Mouse (Mus musculus) layer of hippocampus, adult 2 months (tissue): ENCODE measurements around the gene Mettl7b. TPM values are rescaled to one million over a fixed set of nuclear protein-coding genes. Genes with fewer than 3 reads are reported as not detected.

Experiments
- DNase-seq, 2 experiments: peaks; one replicate each; pipeline ENCODE4 v3.0.0; 2022; ENCODE audit warnings: low spot score in 2 of 2
- H3K27ac ChIP-seq: fragments of 200-600 bp; 2 replicates; pipeline ENCODE4 v1.8.1; 2022
- H3K4me3 ChIP-seq: fragments of 200-600 bp; 2 replicates; pipeline ENCODE4 v1.8.1; 2022; ENCODE audit warnings: mild to moderate bottlenecking
- CTCF ChIP-seq: fragments of 200-600 bp; conservative IDR thresholded peaks from 2 replicates; pipeline ENCODE4 v1.8.1; 2022; ENCODE audit warnings: antibody characterized with exemption, mild to moderate bottlenecking, moderate library complexity
- total RNA-seq, 2 experiments: library from RNA; stranded (reverse); gene quantifications; 2 replicates each; pipeline ENCODE4 v1.2.3; 2021

The Mettl7b gene
- total RNA-seq, 2 experiments from 2014 or later: not detected

DNA sequence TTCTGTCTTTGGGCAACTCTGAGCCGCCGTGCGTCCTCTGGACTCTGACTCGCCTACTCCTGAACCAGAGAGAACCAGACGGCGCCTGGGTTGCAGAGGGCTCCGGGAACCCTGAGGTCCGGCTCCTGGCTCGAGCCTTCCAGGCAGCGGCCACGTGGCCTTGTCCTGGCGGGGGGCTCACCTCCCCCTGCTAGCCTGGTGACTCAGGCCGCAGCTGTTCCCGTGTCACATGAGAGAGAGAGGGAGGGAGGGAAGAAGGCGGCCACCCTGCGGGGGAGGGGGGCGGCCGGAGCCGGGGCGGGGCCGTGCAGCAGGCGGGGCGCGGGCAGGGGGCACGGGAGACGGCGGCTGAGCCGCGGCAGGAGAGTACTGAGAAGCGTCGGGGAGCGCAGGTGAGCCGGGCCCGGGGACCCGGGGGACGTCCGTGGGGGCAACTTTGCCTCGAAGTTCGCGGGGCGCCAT lies 51.2 kb downstream of the Mettl7b start:
- TF ChIP-seq CTCF: no peak
- Histone ChIP-seq H3K27ac (peak overlapping the region; percentile 98), H3K4me3 (peak overlapping the region; percentile 74)
- peak; percentile 65 to 78 for DNase-seq

DNA sequence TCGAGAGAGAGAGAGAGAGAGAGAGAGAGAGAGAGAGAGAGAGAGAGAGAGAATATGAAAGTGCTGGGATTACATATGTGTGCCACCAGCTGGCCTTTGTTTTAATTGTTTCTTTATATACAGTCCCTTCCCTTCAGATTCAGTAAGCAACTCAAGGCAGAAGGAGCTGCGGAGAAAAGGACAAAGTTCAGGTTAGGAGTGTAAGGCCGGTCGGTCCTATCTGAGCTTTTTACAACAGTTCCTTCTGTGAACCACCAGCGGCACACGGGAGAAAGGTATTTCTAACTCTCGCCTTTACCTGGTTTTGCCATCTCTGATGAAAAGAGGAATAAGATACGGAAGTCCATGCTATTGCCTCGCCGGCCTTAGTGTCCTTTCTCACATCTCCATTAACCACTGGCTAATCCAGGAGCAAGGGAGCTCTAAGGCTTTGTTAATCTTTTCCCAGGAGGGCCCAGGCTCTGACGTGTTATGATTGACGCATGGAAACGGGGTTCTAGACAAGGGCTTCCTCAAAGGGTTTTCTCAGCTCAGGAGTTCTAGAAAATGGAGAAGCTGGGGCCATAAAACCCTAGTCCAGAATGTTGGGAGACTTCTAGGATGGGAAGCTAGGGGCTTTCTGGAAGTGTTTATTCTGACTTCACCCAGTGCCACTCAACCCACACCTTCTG lies 51.9 kb downstream of the Mettl7b start:
- TF ChIP-seq CTCF: no peak

More for the DNA sequence above, 51.9 kb downstream of the Mettl7b start:
- Histone ChIP-seq H3K27ac (peak overlapping the region; percentile 98), H3K4me3 (peak overlapping the region; percentile 74)
- no peak for DNase-seq

Other genes starting within 250 kb of the Mettl7b start
- gene Dgka, start 216.1 kb downstream of the Mettl7b start, total RNA-seq: 10 to 100 TPM; 11.4 to 11.5 TPM
- 10 to 100 TPM; 22.0 to 30.6 TPM for gene Pym1, start 213.1 kb downstream of the Mettl7b start, total RNA-seq
- under 1 TPM; 0.61 to 0.84 TPM for gene Mmp19, start 170.1 kb downstream of the Mettl7b start, total RNA-seq
- 10 to 100 TPM; 65.5 to 73.3 TPM for gene Dnajc14, start 156.9 kb downstream of the Mettl7b start, total RNA-seq
- 10 to 100 TPM in 1 of 2 experiments, 1 to 10 TPM in 1; 9.4 to 10.9 TPM for gene Tmem198b, start 156.6 kb downstream of the Mettl7b start, total RNA-seq
- gene Sarnp, start 143.7 kb downstream of the Mettl7b start, total RNA-seq: 10 to 100 TPM; 39.3 to 42.2 TPM
- 1 to 10 TPM; 6.7 to 8.4 TPM for gene Ormdl2, start 139.3 kb downstream of the Mettl7b start, total RNA-seq
- 10 to 100 TPM; 20.5 to 21.9 TPM for gene Gdf11, start 69.3 kb downstream of the Mettl7b start, total RNA-seq
- 10 to 100 TPM; 71.0 to 81.9 TPM for gene Cd63, start 60.0 kb downstream of the Mettl7b start, total RNA-seq
- 1 to 10 TPM; 4.3 to 8.4 TPM for gene Rdh5, start 38.1 kb downstream of the Mettl7b start, total RNA-seq
- 100 to 1,000 TPM in 1 of 2 experiments, 10 to 100 TPM in 1; 88.5 to 102 TPM for gene Bloc1s1, start 37.0 kb downstream of the Mettl7b start, total RNA-seq
- 10 to 100 TPM; 39.5 to 42.9 TPM for gene Itga7, start 27.2 kb downstream of the Mettl7b start, total RNA-seq
- not detected for gene Olfr9, start 28.4 kb upstream of the Mettl7b start, total RNA-seq
- gene Olfr763, start 49.8 kb upstream of the Mettl7b start, total RNA-seq: not detected
- not detected for gene Olfr764-ps1, start 78.9 kb upstream of the Mettl7b start, total RNA-seq
- not detected for gene Olfr765, start 89.0 kb upstream of the Mettl7b start, total RNA-seq
- not detected for gene Olfr766-ps1, start 108.0 kb upstream of the Mettl7b start, total RNA-seq
- not detected for gene Olfr767, start 121.9 kb upstream of the Mettl7b start, total RNA-seq
- gene Olfr768, start 138.4 kb upstream of the Mettl7b start, total RNA-seq: not detected
- gene Olfr769, start 156.9 kb upstream of the Mettl7b start, total RNA-seq: not detected
- not detected for gene Olfr770, start 178.0 kb upstream of the Mettl7b start, total RNA-seq
- not detected for gene Olfr771, start 203.8 kb upstream of the Mettl7b start, total RNA-seq
- gene Olfr772, start 216.9 kb upstream of the Mettl7b start, total RNA-seq: not detected
- gene Olfr773, start 226.4 kb upstream of the Mettl7b start, total RNA-seq: not detected